8 mouse cellular contexts compared by ENCODE assay signal in genomic region chr6:124769101-124769765, GRCm38 (mm10). TPM values are rescaled to one million over a fixed set of nuclear protein-coding genes. Genes with fewer than 3 reads are reported as not detected.
DNase-seq lines count a peak whose midpoint lies in the region; ATAC-seq and TF ChIP-seq lines count a peak whose summit lies in the region.

Eno2 (minus strand) TSS chr6:124769673.

- H3K4me1 ChIP-seq in CH12.LX (ENCODE audit: control insufficient read depth in 1 of 2, insufficient read depth in 2 of 2): peaks cover 7 to 33% of the 10 kb centered on the region in 2 experiments
- no peaks in the 10 kb centered on the region for H3K4me1 ChIP-seq in cortical plate, adult 2 months (ENCODE audit: control insufficient read depth, insufficient read depth, low read length)
- peaks cover 26% of the 10 kb centered on the region for H3K4me1 ChIP-seq in heart, embryonic 12.5 days (replicated peaks)
- H3K4me1 ChIP-seq in lung, embryonic 15.5 days: peaks cover 21% of the 10 kb centered on the region

- ATAC-seq in heart, embryonic 12.5 days (ENCODE audit: insufficient number of reproducible peaks, low FRiP score): peak; percentile 75
- ATAC-seq in lung, embryonic 15.5 days (ENCODE audit: borderline replicate concordance, extremely low read depth, low FRiP score, low TSS enrichment): peak; percentile 77; the same call in 1 of the 2 replicates

- peaks cover 16 to 31% of the 10 kb centered on the region in 2 experiments for H3K36me3 ChIP-seq in CH12.LX (replicated peaks in 1 of 2; ENCODE audit: control insufficient read depth in 1 of 2, insufficient read depth in 1 of 2, low read length in 1 of 2)
- H3K36me3 ChIP-seq in heart, embryonic 12.5 days: no peaks in the 10 kb centered on the region
- H3K36me3 ChIP-seq in lung, embryonic 15.5 days: no peaks in the 10 kb centered on the region

- H3K9me3 ChIP-seq in CH12.LX (replicated peaks; ENCODE audit: low read length): no peaks in the 10 kb centered on the region
- H3K9me3 ChIP-seq in heart, embryonic 12.5 days (replicated peaks): no peaks in the 10 kb centered on the region
- no peaks in the 10 kb centered on the region for H3K9me3 ChIP-seq in lung, embryonic 15.5 days

- no peak for TF ChIP-seq CTCF in CH12.LX (conservative IDR thresholded peaks at IDR 0.05 in 1 of 2, IDR thresholded peaks at IDR 0.05 in 1 of 2; ENCODE audit: low read depth in 2 of 2, low read length in 2 of 2)
- TF ChIP-seq CTCF in cortical plate, adult 2 months (IDR thresholded peaks at IDR 0.05; ENCODE audit: extremely low read depth, insufficient read depth, low read length): no peak
- TF ChIP-seq CTCF in layer of hippocampus, adult 2 months (conservative IDR thresholded peaks at IDR 0.05): no peak

- H3K4me2 ChIP-seq in CH12.LX (ENCODE audit: insufficient read depth, low read depth, poor library complexity, severe bottlenecking): peak within 1 kb of the TSS; percentile 80
- peak within 1 kb of the TSS; percentile 81 for H3K4me2 ChIP-seq in heart, embryonic 12.5 days
- peak within 1 kb of the TSS; percentile 97 for H3K4me2 ChIP-seq in lung, embryonic 15.5 days

- DNase-seq in CH12.LX (ENCODE audit: extremely low read depth): peak; percentile 71
- DNase-seq in T-cell, adult 2 months (ENCODE audit: low spot score): peak; percentile 50
- DNase-seq in layer of hippocampus, adult 2 months (ENCODE audit: low spot score in 2 of 2): peak; percentile 80 to 81
- peak; percentile 84 for DNase-seq in retina, postnatal 1 day
- DNase-seq in urinary bladder, adult 18-20 months (ENCODE audit: low spot score in 2 of 2): no peak

- TF ChIP-seq POLR2A in CH12.LX (IDR thresholded peaks at IDR 0.05; ENCODE audit: low read depth, low read length): peak; percentile 41; the same call in 1 of the 2 replicates
- TF ChIP-seq POLR2A in cortical plate, adult 2 months (IDR thresholded peaks at IDR 0.05; ENCODE audit: extremely low read depth, insufficient read depth, low read length): peak; percentile 58; the same call in 1 of the 2 replicates

- no peak for TF ChIP-seq EP300 in CH12.LX (IDR thresholded peaks at IDR 0.05; ENCODE audit: low read length)

- H3K4me3 ChIP-seq in CH12.LX (replicated peaks in 1 of 3; ENCODE audit: low read depth in 2 of 3, low read length in 2 of 3, poor library complexity in 1 of 3): peak within 1 kb of the TSS; percentile 67 to 98 (median 88)
- H3K4me3 ChIP-seq in cortical plate, adult 2 months (ENCODE audit: insufficient read depth, low read length): peak within 1 kb of the TSS; percentile 96
- peak within 1 kb of the TSS; percentile 53 for H3K4me3 ChIP-seq in heart, embryonic 12.5 days
- peak within 1 kb of the TSS; percentile 88 for H3K4me3 ChIP-seq in layer of hippocampus, adult 2 months
- H3K4me3 ChIP-seq in lung, embryonic 15.5 days: peak within 1 kb of the TSS; percentile 49

- WGBS in heart, embryonic 12.5 days: under 1% methylated on average over 52 of the region's 54 CpGs
- WGBS in lung, embryonic 15.5 days: under 1% methylated on average over 53 of the region's 54 CpGs

- dilution Hi-C loops in CH12.LX (cut with MboI; ENCODE audit: extremely low pct_ligation_motif_present, extremely low pct_unique_long_range_greater_than_20kb, low sequenced_read_pairs): no loop called here

- peak within 1 kb of the TSS; percentile 86 for H3K9ac ChIP-seq in CH12.LX (ENCODE audit: insufficient read depth, low read depth)
- peak within 1 kb of the TSS; percentile 66 for H3K9ac ChIP-seq in heart, embryonic 12.5 days
- H3K9ac ChIP-seq in lung, embryonic 15.5 days: peak within 1 kb of the TSS; percentile 58

- peaks cover 15% of the 10 kb centered on the region for H3K27me3 ChIP-seq in CH12.LX (replicated peaks)
- H3K27me3 ChIP-seq in heart, embryonic 12.5 days (replicated peaks): peaks cover 33% of the 10 kb centered on the region
- peaks cover 19% of the 10 kb centered on the region for H3K27me3 ChIP-seq in lung, embryonic 15.5 days

- peak within 1 kb of the TSS; percentile 76 for H3K27ac ChIP-seq in CH12.LX (ENCODE audit: insufficient read depth, low read depth)
- H3K27ac ChIP-seq in cortical plate, adult 2 months (ENCODE audit: insufficient read depth, low read length): peak within 1 kb of the TSS; percentile 73
- H3K27ac ChIP-seq in heart, embryonic 12.5 days (ENCODE audit: poor library complexity, severe bottlenecking): peak within 1 kb of the TSS; percentile 18; the same call in 1 of the 2 replicates
- peak within 1 kb of the TSS; percentile 98 for H3K27ac ChIP-seq in layer of hippocampus, adult 2 months
- H3K27ac ChIP-seq in lung, embryonic 15.5 days: no peak within 1 kb of the TSS

- TF ChIP-seq RAD21 in CH12.LX (IDR thresholded peaks at IDR 0.05; ENCODE audit: low read depth, low read length): no peak

- H3K79me2 ChIP-seq in CH12.LX (replicated peaks; ENCODE audit: control insufficient read depth, extremely low read depth, insufficient read depth, poor library complexity, severe bottlenecking): no peaks in the 10 kb centered on the region

- in situ Hi-C loops in CH12.LX (cut with MboI; ENCODE audit: low pct_ligation_motif_present, low pct_unique_long_range_greater_than_20kb, low sequenced_read_pairs): no loop called here

TF ChIP-seq in CH12.LX, 34 proteins besides CTCF, POLR2A, EP300 and RAD21:
- TF ChIP-seq ELF1 (IDR thresholded peaks at IDR 0.05; ENCODE audit: low read depth, low read length): no peak
- TF ChIP-seq MAZ (IDR thresholded peaks at IDR 0.05; ENCODE audit: low read depth, low read length): peak; percentile 70
- peak; percentile 62 for TF ChIP-seq ETS1 (conservative IDR thresholded peaks at IDR 0.05; ENCODE audit: low read depth, low read length)
- peak; percentile 71; the same call in 1 of the 2 replicates for TF ChIP-seq TCF12 (IDR thresholded peaks at IDR 0.05; ENCODE audit: low read depth, low read length)
- TF ChIP-seq PAX5 (IDR thresholded peaks at IDR 0.05; ENCODE audit: low read length): no peak
- no peak for TF ChIP-seq MAX (IDR thresholded peaks at IDR 0.05; ENCODE audit: low read length)
- peak; percentile 80 for TF ChIP-seq BHLHE40 (IDR thresholded peaks at IDR 0.05; ENCODE audit: low read depth, low read length)
- TF ChIP-seq NELFE (IDR thresholded peaks at IDR 0.05; ENCODE audit: low read depth, low read length): 0 out of 2 replicates have a peak, but pooled peaks have one; percentile 17
- TF ChIP-seq UBTF (IDR thresholded peaks at IDR 0.05; ENCODE audit: low read depth, low read length): peak; percentile 82; the same call in 1 of the 2 replicates
- no peak; the same call in 1 of the 2 replicates for TF ChIP-seq POLR2AphosphoS2 (IDR thresholded peaks at IDR 0.05; ENCODE audit: low read depth, low read length)
- peak; percentile 64 for TF ChIP-seq CHD2 (IDR thresholded peaks at IDR 0.05; ENCODE audit: low read length)
- TF ChIP-seq USF1 (IDR thresholded peaks at IDR 0.05; ENCODE audit: low read depth, low read length): peak; percentile 70
- peak; percentile 64; the same call in 1 of the 2 replicates for TF ChIP-seq IRF4 (IDR thresholded peaks at IDR 0.05; ENCODE audit: low read depth, low read length)
- TF ChIP-seq MXI1 (IDR thresholded peaks at IDR 0.05; ENCODE audit: low read depth, low read length): peak; percentile 69
- no peak for TF ChIP-seq TBP (conservative IDR thresholded peaks at IDR 0.05; ENCODE audit: low read depth, low read length)
- TF ChIP-seq NRF1 (IDR thresholded peaks at IDR 0.05; ENCODE audit: low read depth, low read length): peak; percentile 34; the same call in 1 of the 2 replicates

RNA-seq across cellular contexts. Expression of gene Eno2, which starts in this region (rescaled TPM):
- 15.9 and 24.6 TPM in 2 replicates for total RNA-seq in CH12.LX (2012; rRNA removed)
- 20.8 and 26.7 TPM in 2 replicates for total RNA-seq in CH12.LX (2014; rRNA removed)
- 23.1 and 23.6 TPM in 2 replicates for polyA plus RNA-seq in CH12.LX (2012; ENCODE audit: insufficient read length, low read depth)
- 741 and 755 TPM in 2 replicates for polyA plus RNA-seq in cortical plate, adult 2 months (2012; rRNA removed)
- polyA plus RNA-seq in heart, embryonic 12.5 days (2016; fragmentation: Nextera tagmentation; extraction: Ambion mirVana): 6.0 and 6.4 TPM in 2 replicates
- 1,000 to 10,000 TPM in 1 of 2 experiments, 100 to 1,000 TPM in 1; 981 to 1,025 TPM for total RNA-seq in layer of hippocampus, adult 2 months (2021)
- 2.1 and 3.4 TPM in 2 replicates for polyA plus RNA-seq in lung, embryonic 15.5 days (2015; fragmentation: Nextera tagmentation; extraction: Ambion mirVana)

Comparison
In these comparisons a context has a peak if more than half of its experiments do, and no peak if none do; other contexts are left out.
1. RNA of gene Eno2 (total RNA-seq): 981 to 1,025 TPM in layer of hippocampus, adult 2 months; 15.9 to 26.7 TPM in CH12.LX; every median in the first group is over 10 times any median in the second.
2. RNA of gene Eno2 (polyA plus RNA-seq): 741 to 755 TPM in cortical plate, adult 2 months; 23.1 to 23.6 TPM in CH12.LX, 6.0 to 6.4 TPM in heart, embryonic 12.5 days and 2.1 to 3.4 TPM in lung, embryonic 15.5 days; every median in the first group is over 10 times any median in the second.
3. DNase-seq: peak in CH12.LX (single experiment), T-cell, adult 2 months (single experiment), layer of hippocampus, adult 2 months (2 of 2) and retina, postnatal 1 day (single experiment); none in urinary bladder, adult 18-20 months (0 of 2).
4. Peak in every context shown above with its lines, with median percentiles within 50 percentile points of each other: H3K4me2 ChIP-seq, H3K4me3 ChIP-seq and H3K9ac ChIP-seq.